Mouse (Mus musculus): Measurements from ENCODE around the gene Tex22.

DNA sequence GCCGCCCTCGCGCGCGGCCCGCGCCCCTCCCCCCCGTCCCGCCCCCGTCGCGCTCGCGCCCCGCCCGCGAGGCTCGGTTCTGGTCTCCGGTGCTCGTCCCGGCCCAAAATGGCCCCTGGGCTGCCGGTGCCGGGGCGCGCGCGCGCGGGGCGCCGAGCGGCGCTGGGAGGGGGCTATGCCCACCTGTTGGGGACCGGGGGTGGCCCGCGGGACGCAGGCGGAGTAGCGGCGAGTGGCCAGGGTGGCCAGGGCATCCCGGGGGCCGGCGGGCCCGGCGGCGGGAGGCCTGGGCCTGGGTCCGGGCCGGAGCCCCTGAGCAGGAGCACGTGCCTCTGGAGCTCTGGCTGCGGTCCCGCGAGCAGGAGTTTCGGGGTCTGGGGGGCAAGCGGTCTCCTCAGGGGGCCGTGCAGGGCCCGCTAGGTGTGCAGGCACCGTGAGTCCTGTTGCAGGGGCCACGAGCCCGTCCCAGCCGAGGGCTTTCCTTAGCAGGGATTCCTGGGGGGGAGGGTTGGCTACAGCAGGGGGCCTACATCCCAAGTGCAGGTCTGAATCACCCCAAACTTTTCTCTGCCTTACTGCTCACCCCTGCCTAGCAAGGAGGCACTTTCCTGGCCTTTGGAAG, 24.3 kb downstream of the Tex22 start:
- TF ChIP-seq CTCF (IDR thresholded peaks at IDR 0.05; ENCODE audit: low read depth) (no peak), EP300 (IDR thresholded peaks at IDR 0.05; ENCODE audit: low read depth) (no peak)
